Mouse (Mus musculus) layer of hippocampus, postnatal 25 days (tissue): Measurements from ENCODE around the gene Ccdc63. TPM values are rescaled to one million over a fixed set of nuclear protein-coding genes. Genes with fewer than 3 reads are reported as not detected.
"Not testable (repeated sequence)": the region's sequence is repeated elsewhere in the genome, so short reads cannot be mapped to it uniquely, and the experiment has no call there.

Experiments
- DNase-seq, 2 experiments: peaks; one replicate each; pipeline ENCODE4 v3.0.0; 2022; ENCODE audit warnings: mixed read lengths in 2 of 2, low spot score in 1 of 2; ENCODE audit errors: extremely low spot score in 1 of 2
- total RNA-seq, 2 experiments: library from RNA; stranded (reverse); gene quantifications; 2 replicates each; pipeline ENCODE4 v1.2.3; 2021

Ccdc63 gene
- total RNA-seq, 2 experiments from 2014 or later: 0.74 to 0.94 TPM

DNA sequence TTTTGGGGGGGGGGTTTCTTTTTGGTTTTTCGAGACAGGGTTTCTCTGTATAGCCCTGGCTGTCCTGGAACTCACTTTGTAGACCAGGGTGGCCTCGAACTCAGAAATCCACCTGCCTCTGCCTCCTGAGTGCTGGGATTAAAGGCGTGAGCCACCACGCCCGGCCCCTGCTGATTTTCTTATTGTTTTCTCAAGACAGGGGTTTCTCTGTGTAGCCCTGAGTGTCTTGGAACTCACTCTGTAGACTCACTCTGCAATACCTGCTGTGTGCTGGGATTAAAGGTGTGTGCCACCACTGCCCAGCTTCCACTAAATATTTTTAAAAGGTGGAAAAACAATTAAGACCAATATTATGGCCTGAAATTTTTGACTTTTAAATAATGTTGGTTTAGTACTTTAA, 11.9 kb upstream of the Ccdc63 start:
- DNase-seq: not testable (repeated sequence)

DNA sequence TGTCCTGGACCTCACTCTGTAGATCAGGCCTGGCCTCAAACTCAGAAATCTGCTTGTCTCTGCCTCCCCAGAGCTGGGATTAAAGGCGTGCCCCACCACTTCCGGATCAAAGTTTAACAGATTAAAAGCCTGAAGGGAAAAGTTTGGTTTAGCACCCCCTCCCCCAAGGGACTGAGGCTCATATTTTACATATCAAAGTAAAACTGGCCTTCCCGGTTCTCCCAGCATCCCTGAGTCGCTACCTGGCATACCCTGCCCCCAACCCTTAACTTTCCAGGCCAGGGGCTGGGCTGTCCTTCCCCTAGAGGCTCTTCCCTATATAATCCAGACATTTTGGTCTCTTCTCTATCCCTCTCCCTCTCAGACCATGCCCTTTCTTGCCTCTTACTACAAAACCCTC, 8.6 kb upstream of the Ccdc63 start:
- DNase-seq: no peak

DNA sequence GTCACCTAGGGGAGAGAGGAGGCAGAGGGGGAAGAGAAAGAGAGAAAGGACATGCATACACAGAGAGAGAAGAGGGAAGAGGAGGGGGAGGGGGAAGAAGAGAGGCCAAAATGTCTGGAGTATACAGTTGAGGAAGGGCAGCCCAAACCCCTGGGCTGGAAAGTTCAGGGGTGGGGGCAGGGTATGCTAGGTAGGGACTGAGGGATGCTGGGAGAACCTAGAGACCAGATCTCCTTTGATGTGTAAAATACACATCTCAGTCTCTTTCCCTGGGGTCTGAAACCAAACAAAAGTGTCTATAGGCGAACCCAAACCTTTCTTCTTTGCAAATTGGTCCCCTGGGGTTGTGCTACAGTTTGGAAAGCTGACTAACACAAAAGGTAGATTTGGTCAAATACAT, 7.5 kb upstream of the Ccdc63 start:
- DNase-seq: no peak

DNA sequence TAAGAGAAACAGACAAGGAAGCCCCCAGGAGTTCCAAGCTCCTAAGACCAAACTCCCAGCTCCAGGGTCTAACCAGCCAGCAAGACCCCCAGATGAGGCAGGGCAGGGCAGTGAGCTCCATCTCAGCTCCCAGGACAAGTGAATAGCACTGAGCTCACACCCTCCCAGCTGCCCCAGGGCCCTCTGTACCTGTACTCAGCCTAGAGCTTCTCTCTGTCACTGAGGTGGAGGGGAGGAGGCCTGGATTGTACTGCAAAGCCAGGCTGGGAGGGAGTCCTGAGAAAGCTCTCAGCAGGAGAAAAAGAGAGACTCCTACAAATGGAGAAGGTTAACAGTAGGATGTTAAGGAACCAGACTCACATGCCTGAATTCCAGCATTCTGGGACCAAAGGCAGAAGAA, 6.0 kb upstream of the Ccdc63 start:
- DNase-seq: no peak

DNA sequence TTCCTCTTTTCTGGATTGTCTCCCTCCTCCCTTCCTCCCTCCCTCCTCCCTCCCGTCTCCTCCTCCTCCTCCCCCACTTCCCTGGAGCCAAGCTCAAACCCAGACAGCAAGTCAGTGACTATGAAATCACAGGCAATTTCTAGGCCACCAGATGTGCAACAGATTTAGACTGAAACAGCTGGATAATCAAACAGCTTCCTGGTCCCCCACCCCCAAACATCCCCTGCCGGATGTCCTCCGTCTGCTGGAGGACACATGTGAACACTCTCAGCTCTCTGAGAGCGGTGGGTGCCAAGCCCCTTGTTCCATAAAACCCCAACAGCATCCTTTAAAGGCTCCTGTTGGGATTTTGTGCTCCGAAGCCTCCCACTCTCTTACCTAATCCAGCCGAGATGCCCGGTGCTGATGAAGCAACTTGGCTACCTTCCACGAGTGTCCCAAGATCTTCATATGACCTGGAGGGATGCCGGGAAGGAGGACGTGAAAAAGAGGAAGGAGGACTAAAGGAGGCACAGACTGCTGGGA, 5.5 kb upstream of the Ccdc63 start:
- no peak for DNase-seq

DNA sequence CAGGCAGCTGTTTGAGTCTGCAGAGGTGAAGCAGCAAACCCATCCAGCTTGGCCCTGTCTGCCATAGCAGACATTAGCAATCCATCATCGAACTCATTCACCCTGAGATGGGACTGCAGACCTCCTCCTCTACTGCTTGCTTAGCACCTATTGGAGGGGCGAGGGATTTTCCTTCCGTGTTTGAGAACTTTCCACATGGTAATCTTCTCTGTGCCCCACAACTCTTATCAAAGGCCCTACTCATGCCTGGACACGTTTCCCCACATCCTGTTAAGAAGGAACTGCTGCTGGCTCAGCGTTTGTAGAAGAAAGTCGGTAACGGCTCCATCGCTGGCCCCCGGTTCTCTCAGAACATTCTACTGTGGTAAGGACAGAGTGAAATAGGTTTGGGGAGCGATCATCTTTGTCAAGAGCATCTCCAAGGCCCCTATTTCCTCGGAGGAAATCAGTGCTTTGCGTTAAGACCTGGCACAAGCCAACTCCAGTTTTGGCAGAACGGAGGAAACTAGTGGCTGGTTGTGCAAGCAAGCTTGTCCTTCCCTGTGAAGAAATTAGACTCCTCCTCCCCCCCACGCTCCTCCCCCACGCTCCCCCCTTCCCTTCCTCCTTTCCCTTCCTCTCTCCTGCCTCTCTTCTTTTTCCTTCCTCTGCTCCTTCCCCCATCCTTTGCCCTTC, 4.9 kb upstream of the Ccdc63 start:
- DNase-seq: no peak

DNA sequence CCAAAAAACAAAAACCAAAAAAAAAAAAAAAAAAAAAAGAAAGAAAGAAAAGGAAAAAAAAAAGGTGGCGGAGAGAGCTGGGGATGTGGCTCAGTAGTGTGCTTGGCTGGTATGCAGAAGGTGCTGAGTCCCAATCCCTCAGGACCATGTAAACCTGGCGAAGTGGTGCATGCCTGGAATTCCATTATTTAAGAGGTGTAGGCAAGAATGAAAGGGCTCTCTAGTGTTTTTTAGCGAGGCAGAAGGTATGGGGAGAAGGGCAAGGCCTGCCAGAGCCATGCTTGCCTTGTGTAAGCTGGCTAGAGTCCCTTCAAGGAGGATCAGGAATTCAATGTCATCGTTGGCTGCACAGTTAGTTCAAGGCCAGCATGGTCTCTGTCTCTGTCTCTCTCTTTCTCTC, 4.2 kb upstream of the Ccdc63 start:
- no peak for DNase-seq

DNA sequence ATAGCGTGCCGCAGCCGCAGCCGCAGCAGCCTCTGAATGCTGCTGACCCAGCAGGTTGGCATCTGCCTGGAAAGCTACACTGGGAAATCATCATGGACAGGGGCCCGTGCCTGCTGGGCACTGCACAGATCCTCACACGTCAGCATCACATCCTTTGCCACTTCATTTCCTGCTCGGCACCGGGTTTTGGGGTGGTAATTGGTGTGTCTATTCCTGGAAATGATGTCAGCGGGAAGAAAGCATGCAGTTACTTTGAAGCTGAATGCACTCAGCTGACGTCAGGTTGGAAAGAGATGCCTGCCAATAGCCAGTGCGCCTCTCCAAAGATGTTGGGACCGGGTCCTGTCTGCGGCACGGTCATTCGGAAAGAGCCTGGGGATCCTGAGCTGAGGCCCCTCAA, 2.9 kb upstream of the Ccdc63 start:
- DNase-seq: no peak

DNA sequence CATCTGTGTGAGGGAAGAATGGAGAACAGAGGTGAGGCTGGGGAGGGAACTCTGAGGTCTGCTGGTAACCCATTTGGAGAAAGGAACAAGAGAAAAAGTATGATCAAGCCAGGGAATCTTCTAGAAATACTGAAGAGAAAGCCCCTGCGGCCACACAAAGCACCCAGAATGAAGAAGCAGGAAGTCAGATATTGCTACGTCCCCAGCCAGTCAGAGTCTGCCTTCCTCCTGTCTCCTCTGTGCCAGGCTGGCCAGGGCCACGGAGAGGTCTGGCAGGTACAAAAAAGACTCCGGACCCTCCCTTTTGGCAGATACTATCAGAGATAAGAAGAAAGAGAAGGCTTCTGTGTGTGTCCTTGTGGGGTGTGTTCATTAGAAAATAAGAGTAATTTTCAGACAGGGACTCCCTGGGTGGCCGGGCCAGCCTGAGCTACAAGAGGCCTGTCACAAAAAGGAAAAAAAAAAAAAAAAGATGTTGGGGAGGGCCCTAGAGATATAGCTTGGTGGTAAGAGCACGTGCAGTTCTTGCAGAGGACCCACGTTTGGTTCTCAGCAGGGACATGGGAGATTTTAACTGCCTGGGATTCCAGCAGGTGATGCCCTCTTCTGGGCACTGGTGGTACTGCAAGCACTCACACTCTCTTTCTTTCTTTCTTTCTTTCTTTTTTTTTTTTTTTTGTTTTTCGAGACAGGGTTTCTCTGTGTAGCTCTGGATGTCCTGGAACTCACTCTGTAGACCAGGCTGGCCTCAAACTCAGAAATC, 1.8 kb upstream of the Ccdc63 start:
- peak in 1 of 2 experiments; percentile 43 for DNase-seq

DNA sequence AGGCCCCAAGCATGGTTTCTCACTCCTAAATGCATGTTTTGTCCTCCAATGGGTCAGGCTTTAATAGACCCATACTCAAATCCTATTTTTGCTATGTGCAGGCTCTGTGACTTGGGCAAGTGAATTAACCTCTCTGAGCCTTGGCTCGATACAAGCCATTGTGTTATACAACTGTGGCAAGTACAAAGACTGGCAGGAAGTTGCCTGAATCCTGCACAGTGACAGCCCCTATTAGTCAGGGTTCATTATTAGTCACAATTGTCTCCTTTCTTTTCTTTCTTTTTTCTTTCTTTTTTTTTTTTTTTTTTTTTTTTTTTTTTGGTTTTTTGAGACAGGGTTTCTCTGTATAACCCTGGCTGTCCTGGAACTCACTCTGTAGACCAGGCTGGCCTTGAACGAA, 852 bp downstream of the Ccdc63 start:
- not testable (repeated sequence) for DNase-seq

DNA sequence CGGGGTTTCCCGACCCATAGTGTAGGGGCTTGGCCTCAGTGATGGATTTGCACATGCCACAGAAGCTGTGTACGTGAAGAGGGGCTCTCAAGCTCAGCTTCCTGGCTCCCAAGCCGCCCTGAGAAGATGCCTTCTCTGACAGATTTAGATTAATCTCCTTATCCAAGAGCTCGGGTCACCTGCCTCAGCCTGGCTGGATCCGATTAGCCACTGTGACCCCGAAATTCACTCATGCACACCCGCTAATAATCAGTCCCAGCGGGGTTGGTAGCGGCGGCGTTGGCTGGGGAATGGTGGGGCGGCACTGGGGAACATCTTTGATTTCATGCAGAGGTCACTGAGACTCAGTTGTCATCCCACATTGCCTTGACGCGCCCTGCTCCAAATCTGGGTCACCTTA, 1.8 kb downstream of the Ccdc63 start:
- DNase-seq: no peak

DNA sequence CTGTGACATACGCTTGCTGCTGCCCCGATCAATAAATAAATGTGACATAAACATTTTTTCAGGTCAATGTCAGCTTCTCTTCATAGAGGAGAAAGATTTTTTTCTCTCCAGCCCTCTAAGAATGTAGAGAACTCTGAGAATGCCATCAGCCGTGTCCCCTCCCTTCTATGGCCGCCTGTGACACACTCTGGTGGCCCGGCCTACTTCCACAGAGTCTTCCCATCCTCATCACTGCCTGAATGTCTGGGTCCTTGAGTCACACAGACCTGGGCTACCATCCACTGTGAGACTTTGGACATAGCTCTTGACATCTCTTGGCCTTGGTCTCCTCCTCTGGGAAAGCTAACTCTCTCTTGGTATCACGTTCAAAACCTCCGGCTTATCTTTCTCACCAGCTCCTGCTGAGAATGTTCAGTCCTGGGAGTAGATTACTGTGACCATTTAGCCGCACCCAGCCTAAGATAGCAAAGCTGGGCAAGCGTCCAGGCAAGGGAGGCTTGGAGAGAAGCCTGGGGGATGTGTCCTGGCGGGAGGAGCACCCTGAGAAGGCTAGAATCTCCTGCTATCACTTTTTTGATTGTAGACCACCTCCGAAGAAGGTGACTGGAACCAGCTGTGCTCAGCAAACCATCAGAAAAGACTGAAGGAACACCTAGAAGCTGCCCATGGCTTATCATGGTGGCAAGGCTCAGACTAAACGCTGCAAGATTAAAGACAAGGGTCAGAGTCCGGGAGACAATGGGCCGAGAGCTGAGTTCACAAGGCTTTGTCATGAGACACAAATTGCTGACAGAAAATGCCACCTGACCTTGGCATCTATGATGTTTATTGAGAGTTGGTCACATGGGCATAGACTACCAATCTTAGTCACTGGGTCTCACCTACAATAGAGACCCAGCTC, 3.9 kb downstream of the Ccdc63 start:
- no peak for DNase-seq

DNA sequence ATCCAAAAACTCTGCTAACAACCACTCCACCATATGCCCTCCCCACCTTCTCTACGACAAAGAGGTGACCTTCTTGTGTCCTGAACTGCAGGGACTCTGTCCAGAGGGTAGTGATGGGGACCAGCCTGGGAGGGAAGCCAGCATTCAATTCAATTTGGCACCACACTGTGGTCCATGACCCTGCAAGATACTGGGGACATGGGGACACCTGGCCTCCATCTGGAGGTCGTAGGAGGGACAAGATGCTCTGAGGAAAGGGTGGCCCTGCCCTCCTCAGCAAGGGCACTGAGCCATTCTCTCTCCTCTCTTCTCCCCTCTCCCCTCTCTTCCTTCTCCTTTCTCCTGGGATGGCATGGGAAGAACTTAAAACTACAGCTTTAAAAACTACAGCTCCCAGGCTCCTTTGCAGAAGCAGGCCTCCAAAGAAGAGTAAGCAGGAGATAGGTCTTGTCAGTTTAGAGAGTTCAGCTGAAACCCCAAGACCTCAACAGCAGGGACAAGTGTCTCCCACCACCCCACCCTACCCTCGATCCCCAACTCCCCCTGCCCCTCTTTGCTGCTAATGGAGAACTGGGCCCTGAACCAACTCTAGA, 5.2 kb downstream of the Ccdc63 start:
- DNase-seq: no peak

DNA sequence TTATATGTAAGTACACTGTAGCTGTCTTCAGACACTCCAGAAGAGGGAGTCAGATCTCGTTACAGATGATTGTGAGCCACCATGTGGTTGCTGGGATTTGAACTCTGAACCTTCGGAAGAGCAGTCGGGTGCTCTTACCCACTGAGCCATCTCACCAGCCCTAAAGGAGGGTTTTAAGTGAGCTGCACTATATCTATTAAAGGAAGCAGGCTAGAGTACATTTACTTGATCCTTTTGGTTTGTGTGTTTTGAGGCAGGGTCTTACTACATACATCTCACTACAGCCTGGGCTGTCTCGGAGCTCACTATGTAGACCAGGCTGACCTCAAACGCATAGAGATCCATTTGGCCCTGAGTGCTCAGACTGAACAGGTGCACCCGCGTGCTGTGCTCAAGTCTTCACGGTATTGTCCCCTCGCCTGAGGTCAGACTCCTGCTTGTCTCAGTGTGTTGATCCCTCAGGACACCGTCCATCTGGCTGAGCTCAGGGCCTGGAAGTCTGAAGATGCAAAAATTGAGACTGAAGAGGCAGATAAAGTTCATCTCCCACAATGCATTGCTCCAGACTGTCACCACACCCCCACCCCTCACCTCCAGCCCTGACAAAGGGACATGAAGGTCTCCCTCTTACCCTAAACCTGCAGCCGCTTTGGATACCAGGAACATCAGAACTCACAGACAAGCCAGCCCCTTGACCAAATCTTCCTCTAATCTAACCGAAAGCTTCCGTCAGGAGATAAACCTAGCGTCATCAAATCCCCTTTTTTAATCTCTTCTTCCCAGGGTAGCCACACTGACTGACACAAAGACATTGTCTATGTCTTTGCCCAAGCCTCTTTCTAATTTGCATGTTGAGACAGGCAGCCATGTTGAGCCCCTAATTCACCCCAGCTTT, 6.0 kb downstream of the Ccdc63 start:
- DNase-seq: no peak

DNA sequence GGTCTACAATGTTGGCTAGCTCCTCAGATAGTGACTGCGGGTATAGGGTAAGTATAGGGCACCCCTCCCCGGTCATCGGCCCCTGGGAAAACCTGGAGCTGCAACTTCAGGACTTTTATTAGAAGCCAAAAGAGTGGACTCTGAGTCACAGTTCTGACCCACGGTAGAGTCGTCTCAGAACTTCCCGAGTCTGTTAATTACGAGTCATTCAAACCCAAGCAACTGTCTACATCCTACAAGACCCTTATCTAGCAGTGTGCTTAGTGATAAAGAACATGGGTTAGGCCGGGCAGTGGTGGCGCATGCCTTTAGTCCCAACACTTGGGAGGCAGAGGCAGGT, 7.6 kb downstream of the Ccdc63 start:
- DNase-seq: no peak

DNA sequence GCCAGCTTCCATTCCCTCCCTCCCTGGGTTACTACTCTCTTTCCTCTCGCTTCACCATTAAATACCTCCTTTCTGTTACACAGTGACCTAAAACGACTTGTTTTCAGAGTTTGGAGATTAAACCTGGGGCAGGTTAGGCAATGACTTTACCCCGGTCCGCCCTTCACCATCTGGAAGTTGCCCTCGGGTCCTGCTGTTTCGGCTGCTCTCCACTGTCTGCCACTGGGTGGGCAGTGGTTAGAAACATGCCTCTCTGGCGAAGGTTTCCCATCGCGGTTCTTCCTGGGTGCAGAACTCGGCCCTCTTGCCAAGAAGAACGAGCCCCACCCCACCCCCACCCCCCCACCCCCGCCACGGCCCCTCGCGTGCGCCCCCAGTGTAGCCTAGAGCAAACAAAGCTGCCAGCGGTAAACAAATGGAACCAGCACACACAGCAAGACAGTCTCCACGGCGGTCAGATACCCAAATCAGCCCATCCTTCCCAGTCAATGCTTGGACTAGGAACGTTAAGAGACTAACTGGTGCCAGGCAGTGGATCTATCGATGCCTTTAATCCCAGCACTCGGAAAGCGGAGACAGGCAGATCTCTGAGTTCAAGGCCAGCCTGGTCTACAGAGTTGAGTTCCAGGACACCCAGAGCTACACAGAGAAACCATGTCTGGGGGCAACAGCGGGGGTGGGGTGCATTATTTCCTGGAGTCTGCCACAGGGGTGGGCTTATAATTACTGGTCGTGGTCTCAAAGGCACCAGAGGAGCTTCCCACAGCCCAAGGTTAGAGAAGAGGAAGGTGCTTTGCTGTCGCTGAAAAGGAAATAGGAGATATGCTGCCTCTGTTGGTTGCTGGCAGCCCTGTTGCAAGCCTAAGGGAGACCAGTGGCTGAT, 8.2 kb downstream of the Ccdc63 start:
- no peak for DNase-seq

DNA sequence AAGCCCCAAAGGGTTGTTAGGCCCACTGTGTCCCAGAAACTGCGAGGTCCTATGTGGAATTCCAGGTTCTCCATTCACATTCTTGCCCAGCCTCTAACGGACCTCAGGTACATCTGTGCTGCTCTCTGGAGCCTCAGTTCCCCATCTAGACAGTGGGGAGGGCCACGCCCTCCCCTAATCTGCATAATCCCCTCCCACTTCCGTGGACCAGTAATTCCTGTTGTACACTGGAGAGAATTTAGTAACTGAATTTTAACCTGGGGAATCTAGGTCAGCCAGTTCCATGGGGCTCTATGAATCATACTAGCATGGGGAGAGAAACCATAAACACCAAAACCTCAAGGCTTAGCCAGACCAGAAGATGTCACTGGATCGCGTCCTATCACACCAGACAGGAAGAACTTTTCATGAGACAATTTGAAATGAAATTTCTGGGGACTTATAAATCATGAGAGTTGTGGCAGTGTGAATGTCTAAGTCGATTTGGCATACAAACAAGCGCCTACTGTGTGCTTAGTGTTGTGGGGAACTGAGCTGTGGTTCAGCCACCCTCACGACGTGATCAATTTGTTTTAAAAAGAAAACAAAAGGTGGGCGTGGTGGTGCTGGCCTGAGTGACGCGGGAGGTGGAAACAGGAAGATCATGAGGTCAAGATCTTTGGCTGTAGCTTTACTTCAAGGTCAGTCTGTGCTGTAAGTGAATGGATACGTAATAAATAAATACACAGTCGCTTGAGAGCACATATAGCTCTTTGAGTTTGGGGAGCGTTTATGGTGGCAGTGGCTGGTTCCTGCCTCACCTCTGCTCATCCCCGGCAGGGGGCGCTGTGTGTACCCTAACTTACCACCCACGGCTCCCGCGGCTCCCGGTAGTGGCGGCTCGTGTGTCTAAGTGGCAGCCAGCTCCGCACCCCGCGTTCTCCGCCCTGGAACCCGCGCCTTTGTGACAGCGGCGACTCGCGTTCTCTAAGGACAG, 9.3 kb downstream of the Ccdc63 start:
- peak; percentile 83 to 97 for DNase-seq
